Mouse (Mus musculus) 416B (cell line): ENCODE measurements around the gene Nfib.

Experiments used
- DNase-seq: peaks from one replicate; pipeline ENCODE4 v3.0.0; 2011; ENCODE audit warnings: low read depth

The Nfib gene

GRCm38 (mm10) chr4:82690267-82690666, 15.3 kb downstream of the Nfib start:
- DNase-seq = no peak

GRCm38 (mm10) chr4:82686037-82686436, 19.5 kb downstream of the Nfib start:
- DNase-seq = no peak

- no peak for DNase-seq
Measured at GRCm38 (mm10) chr4:82684088-82684715, 21.3 kb downstream of the Nfib start.

GRCm38 (mm10) chr4:82683583-82683982, 22.0 kb downstream of the Nfib start:
- no peak for DNase-seq

- DNase-seq = no peak
Measured at GRCm38 (mm10) chr4:82676104-82676503, 29.4 kb downstream of the Nfib start.

- no peak for DNase-seq
Measured at GRCm38 (mm10) chr4:82667271-82667872, 38.2 kb downstream of the Nfib start.

- DNase-seq = no peak
Measured at GRCm38 (mm10) chr4:82664436-82664835, 41.1 kb downstream of the Nfib start.

GRCm38 (mm10) chr4:82663749-82664381, 41.7 kb downstream of the Nfib start:
- no peak for DNase-seq

GRCm38 (mm10) chr4:82662626-82663025, 42.9 kb downstream of the Nfib start:
- DNase-seq = no peak

GRCm38 (mm10) chr4:82662222-82662621, 43.3 kb downstream of the Nfib start:
- DNase-seq = no peak

GRCm38 (mm10) chr4:82661215-82661614, 44.3 kb downstream of the Nfib start:
- no peak for DNase-seq

- no peak for DNase-seq
Measured at GRCm38 (mm10) chr4:82645679-82646078, 59.9 kb downstream of the Nfib start.

- DNase-seq = no peak
Measured at GRCm38 (mm10) chr4:82644797-82645196, 60.8 kb downstream of the Nfib start.

GRCm38 (mm10) chr4:82643734-82644085, 61.8 kb downstream of the Nfib start:
- DNase-seq = no peak

GRCm38 (mm10) chr4:82643022-82643733, 62.4 kb downstream of the Nfib start:
- DNase-seq = peak; percentile 35

GRCm38 (mm10) chr4:82641066-82641680, 64.4 kb downstream of the Nfib start:
- no peak for DNase-seq

GRCm38 (mm10) chr4:82638251-82638650, 67.3 kb downstream of the Nfib start:
- no peak for DNase-seq

GRCm38 (mm10) chr4:82637633-82638032, 67.9 kb downstream of the Nfib start:
- no peak for DNase-seq

- no peak for DNase-seq
Measured at GRCm38 (mm10) chr4:82636658-82637057, 68.9 kb downstream of the Nfib start.

GRCm38 (mm10) chr4:82635881-82636280, 69.7 kb downstream of the Nfib start:
- no peak for DNase-seq

GRCm38 (mm10) chr4:82635118-82635517, 70.4 kb downstream of the Nfib start:
- no peak for DNase-seq

- DNase-seq = no peak
Measured at GRCm38 (mm10) chr4:82634365-82634764, 71.2 kb downstream of the Nfib start.
